Mouse (Mus musculus) spleen, adult 2 months (tissue): Measurements from ENCODE around the gene Lgalsl. TPM values are rescaled to one million over a fixed set of nuclear protein-coding genes. Genes with fewer than 3 reads are reported as not detected.

Experiments
- DNase-seq, 2 experiments: peaks; one replicate each; pipeline versions ENCODE4 v3.0.0 to v3.0.0-alpha.2; 2012 to 2021; ENCODE audit warnings: low spot score in 2 of 2, low read depth in 1 of 2
- H3K27ac ChIP-seq: fragments of 200-500 bp; 2 replicates; pipeline ENCODE4 v1.5.1; 2012; ENCODE audit warnings: low read length, inconsistent platforms; ENCODE audit not compliant: insufficient read depth
- H3K27me3 ChIP-seq: fragments of 200-500 bp; 2 replicates; pipeline ENCODE4 v1.6.1; 2012; ENCODE audit warnings: mild to moderate bottlenecking, moderate library complexity, low read length, inconsistent platforms; ENCODE audit not compliant: control insufficient read depth, insufficient read depth
- H3K36me3 ChIP-seq: fragments of 200-500 bp; 2 replicates; pipeline ENCODE4 v1.6.1; 2012; ENCODE audit warnings: mild to moderate bottlenecking, low read length, inconsistent platforms; ENCODE audit not compliant: control insufficient read depth, insufficient read depth
- H3K4me1 ChIP-seq: fragments of 200-500 bp; 2 replicates; pipeline ENCODE4 v1.6.1; 2011; ENCODE audit warnings: inconsistent platforms; ENCODE audit not compliant: control insufficient read depth, insufficient read depth, insufficient read length
- H3K4me3 ChIP-seq: fragments of 200-500 bp; 2 replicates; pipeline ENCODE4 v1.5.1; 2011; ENCODE audit warnings: mild to moderate bottlenecking, inconsistent platforms; ENCODE audit not compliant: insufficient read depth, insufficient read length; ENCODE audit errors: extremely low read depth
- CTCF ChIP-seq: fragments of 200-500 bp; IDR thresholded peaks from 2 replicates; pipeline ENCODE4 v1.5.1; 2011; ENCODE audit warnings: mild to moderate bottlenecking, inconsistent platforms; ENCODE audit not compliant: insufficient read depth, insufficient read length, insufficient replicate concordance; ENCODE audit errors: extremely low read depth
- POLR2A ChIP-seq: fragments of 200-500 bp; IDR thresholded peaks from 2 replicates; pipeline ENCODE4 v1.6.1; 2011; ENCODE audit warnings: low read depth, low read length, inconsistent platforms
- WGBS: fragments of 180-500 bp; shearing (Covaris S2); methylation state at CpG from one replicate; pipeline ENCODE4 v1.1.7; 2018; 5-methylcytosine and 5-hydroxymethylcytosine counted together
- polyA plus RNA-seq: library from polyadenylated mRNA; depleted of rRNA; stranded (reverse); fragments of >200 nt; gene quantifications from 2 replicates; pipeline ENCODE4 v1.2.3, GENCODE M21; 2012

Lgalsl gene
- polyA plus RNA-seq, 1 experiment = 4.4 TPM

- no peak overlapping the region for H3K4me3 ChIP-seq
- TF ChIP-seq CTCF = no peak
- TF ChIP-seq POLR2A = no peak
- no peak overlapping the region for H3K27ac ChIP-seq
- no peak for DNase-seq
- no peaks in the 10 kb centered on the region for H3K36me3 ChIP-seq
- peaks cover 7% of the 10 kb centered on the region for H3K27me3 ChIP-seq
- H3K4me1 ChIP-seq = no peaks in the 10 kb centered on the region; the same call in 1 of the 2 replicates
- WGBS = 94% methylated on average over 9 of the region's 9 CpGs
Measured at GRCm38 (mm10) chr11:20829056-20829686, 1.7 kb downstream of the Lgalsl start.

GRCm38 (mm10) chr11:20823961-20824360, 6.9 kb downstream of the Lgalsl start:
- 92% methylated on average over 2 of the region's 2 CpGs for WGBS
- H3K27ac ChIP-seq = no peak overlapping the region
- no peak for DNase-seq
- no peaks in the 10 kb centered on the region for H3K4me1 ChIP-seq
- no peaks in the 10 kb centered on the region for H3K27me3 ChIP-seq
- TF ChIP-seq POLR2A (no peak), CTCF (no peak)
- no peak overlapping the region for H3K4me3 ChIP-seq
- H3K36me3 ChIP-seq = no peaks in the 10 kb centered on the region

DNA sequence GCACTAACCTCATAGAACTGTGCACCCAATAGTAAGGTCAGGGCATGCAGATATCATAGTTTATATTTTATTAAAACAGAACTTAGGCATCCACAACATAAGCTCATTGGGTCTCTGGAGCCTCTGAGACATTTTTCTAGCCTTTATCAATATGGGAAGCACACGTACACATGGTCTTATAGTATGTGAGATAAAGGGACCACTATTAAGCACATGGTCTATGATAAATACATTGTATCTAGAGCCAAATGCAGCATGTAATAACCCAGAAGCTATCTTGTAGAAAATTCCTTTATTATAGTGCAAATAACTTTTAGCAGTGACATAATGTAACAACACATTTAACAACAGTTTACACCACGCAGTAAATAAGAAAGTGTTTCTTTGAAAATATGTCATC, 7.6 kb downstream of the Lgalsl start:
- Histone ChIP-seq H3K27me3 (no peaks in the 10 kb centered on the region), H3K36me3 (no peaks in the 10 kb centered on the region), H3K4me3 (no peak overlapping the region), H3K4me1 (no peaks in the 10 kb centered on the region), H3K27ac (no peak overlapping the region)
- WGBS = 84% methylated on average over 2 of the region's 2 CpGs
- TF ChIP-seq POLR2A (no peak), CTCF (no peak)
- no peak for DNase-seq

DNA sequence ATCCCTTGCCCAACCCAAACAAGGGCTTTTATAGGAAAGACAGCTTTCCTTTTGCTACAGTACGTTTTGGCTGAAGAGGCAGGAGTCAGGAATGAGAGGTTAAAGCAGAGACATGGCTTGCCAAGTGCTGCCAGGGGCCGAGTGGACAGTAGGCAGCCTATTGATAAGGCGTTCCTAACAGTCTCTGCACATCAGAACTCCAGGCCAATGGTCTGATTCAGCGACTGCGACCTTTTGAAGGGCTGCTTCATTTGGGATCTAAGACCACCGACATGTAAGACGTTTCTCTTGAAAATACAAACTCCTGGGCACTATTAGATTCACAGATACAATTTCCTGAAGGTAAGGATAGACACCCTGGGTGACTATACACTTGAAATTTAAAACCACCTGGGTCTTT, 9.5 kb downstream of the Lgalsl start:
- H3K27me3 ChIP-seq = no peaks in the 10 kb centered on the region
- no peak for TF ChIP-seq CTCF
- H3K4me1 ChIP-seq = no peaks in the 10 kb centered on the region
- H3K4me3 ChIP-seq = no peak overlapping the region
- H3K36me3 ChIP-seq = no peaks in the 10 kb centered on the region
- H3K27ac ChIP-seq = no peak overlapping the region
- WGBS = 82% methylated on average over 7 of the region's 7 CpGs
- DNase-seq = no peak

- TF ChIP-seq POLR2A = no peak
- no peak for TF ChIP-seq CTCF
- Histone ChIP-seq H3K27me3 (no peaks in the 10 kb centered on the region), H3K4me1 (no peaks in the 10 kb centered on the region), H3K27ac (no peak overlapping the region), H3K36me3 (no peaks in the 10 kb centered on the region), H3K4me3 (no peak overlapping the region)
- 91% methylated on average over 6 of the region's 6 CpGs for WGBS
- no peak for DNase-seq
Measured at GRCm38 (mm10) chr11:20813901-20814523, 16.8 kb downstream of the Lgalsl start.

DNA sequence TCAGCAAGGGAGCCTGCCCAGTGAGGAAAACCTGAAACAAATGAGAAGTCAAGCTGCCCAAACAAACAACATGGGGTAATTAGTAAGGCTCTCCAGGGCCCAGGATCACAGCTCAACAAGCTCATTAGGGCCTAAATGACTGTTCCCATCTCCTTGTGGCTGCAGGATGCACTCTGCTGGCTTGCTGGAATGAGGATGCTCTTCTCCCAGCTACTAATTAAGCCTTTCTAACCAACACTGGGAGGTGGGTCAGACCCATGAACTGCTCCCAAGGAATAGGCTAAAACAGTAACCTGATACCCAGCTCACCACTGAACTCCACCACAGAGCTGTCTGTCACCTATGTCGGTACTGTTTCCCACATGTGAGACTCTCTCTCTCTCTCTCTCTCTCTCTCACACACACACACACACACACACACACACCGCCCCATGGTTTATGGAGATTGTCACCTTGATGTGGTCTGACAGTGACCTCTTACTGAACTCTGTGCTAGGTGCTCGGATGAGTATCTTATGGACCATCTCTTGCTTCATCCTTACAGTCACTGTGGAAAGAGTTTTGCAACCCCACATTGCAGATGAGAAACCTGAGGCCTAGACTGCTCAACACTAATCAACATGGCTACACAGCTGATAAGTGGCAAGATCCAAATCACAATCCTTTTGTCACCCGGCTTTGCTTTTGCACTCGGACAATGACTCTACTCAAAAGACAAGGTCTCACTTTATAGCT, 18.5 kb downstream of the Lgalsl start:
- Histone ChIP-seq H3K36me3 (no peaks in the 10 kb centered on the region), H3K4me3 (no peak overlapping the region), H3K27me3 (no peaks in the 10 kb centered on the region), H3K27ac (no peak overlapping the region), H3K4me1 (no peaks in the 10 kb centered on the region)
- DNase-seq = no peak
- 81% methylated on average over 5 of the region's 5 CpGs for WGBS
- no peak for TF ChIP-seq POLR2A
- no peak for TF ChIP-seq CTCF

DNA sequence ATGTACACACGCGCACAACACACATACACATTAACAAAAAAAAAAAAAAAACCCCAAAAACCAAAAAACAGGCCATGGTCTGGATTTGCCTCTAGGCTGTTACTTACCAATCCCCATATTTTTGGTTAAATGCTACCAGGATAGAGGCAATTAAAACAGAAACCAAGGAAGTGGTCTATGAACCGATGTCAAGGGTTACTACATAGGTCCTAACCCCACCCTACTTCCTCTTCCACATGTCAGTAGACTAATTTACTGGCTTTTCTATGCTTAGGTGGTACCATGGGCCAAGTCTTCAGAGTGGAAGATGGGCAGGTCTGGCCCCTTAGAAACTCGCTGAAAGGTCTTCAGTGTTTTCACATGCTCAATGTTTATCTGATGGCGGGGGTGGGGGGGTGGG, 24.2 kb downstream of the Lgalsl start:
- no peak for DNase-seq
- H3K4me1 ChIP-seq = no peaks in the 10 kb centered on the region
- no peaks in the 10 kb centered on the region for H3K36me3 ChIP-seq
- no peak overlapping the region for H3K4me3 ChIP-seq
- WGBS = 64% methylated on average over 5 of the region's 5 CpGs
- no peaks in the 10 kb centered on the region for H3K27me3 ChIP-seq
- TF ChIP-seq POLR2A (no peak), CTCF (no peak)
- H3K27ac ChIP-seq = no peak overlapping the region
